Mouse (Mus musculus): ENCODE data around the gene Nxpe3. TPM values are rescaled to one million over a fixed set of nuclear protein-coding genes. Genes with fewer than 3 reads are reported as not detected.

The Nxpe3 gene
- polyA plus RNA-seq, 1 experiment = 13.1 TPM

- WGBS = 67% methylated on average over 6 of the region's 6 CpGs
Measured at GRCm38 (mm10) chr16:55858465-55858864, 36.6 kb downstream of the Nxpe3 start.

GRCm38 (mm10) chr16:55852943-55853727 lies 42.0 kb downstream of the Nxpe3 start:
- Histone ChIP-seq H3K4me1 (ENCODE audit: control insufficient read depth, insufficient read depth, low read length) (no peaks in the 10 kb centered on the region), H3K27me3 (ENCODE audit: control insufficient read depth, insufficient read depth, low read length) (no peaks in the 10 kb centered on the region), H3K4me3 (replicated peaks; ENCODE audit: insufficient read depth, low read depth, low read length) (no peak overlapping the region), H3K27ac (ENCODE audit: insufficient read depth, low read length) (no peak overlapping the region)
- TF ChIP-seq CTCF (IDR thresholded peaks at IDR 0.05; ENCODE audit: borderline replicate concordance, insufficient read depth, low read depth, low read length) (peak; percentile 79), POLR2A (IDR thresholded peaks at IDR 0.05; ENCODE audit: borderline replicate concordance, insufficient read depth, low read length) (no peak)
- DNase-seq = peak; percentile 64 to 69
- WGBS = 52% methylated on average over 19 of the region's 19 CpGs

More at GRCm38 (mm10) chr16:55858465-55858864, 36.6 kb downstream of the Nxpe3 start:
- no peak overlapping the region for H3K4me3 ChIP-seq (replicated peaks; ENCODE audit: insufficient read depth, low read depth, low read length)
- H3K27me3 ChIP-seq (ENCODE audit: control insufficient read depth, insufficient read depth, low read length) = no peaks in the 10 kb centered on the region
- TF ChIP-seq POLR2A (IDR thresholded peaks at IDR 0.05; ENCODE audit: borderline replicate concordance, insufficient read depth, low read length) (no peak), CTCF (IDR thresholded peaks at IDR 0.05; ENCODE audit: borderline replicate concordance, insufficient read depth, low read depth, low read length) (peak; percentile 66)
- H3K27ac ChIP-seq (ENCODE audit: insufficient read depth, low read length) = no peak overlapping the region
- peak; percentile 37 to 54 for DNase-seq
- no peaks in the 10 kb centered on the region for H3K4me1 ChIP-seq (ENCODE audit: control insufficient read depth, insufficient read depth, low read length)

DNA sequence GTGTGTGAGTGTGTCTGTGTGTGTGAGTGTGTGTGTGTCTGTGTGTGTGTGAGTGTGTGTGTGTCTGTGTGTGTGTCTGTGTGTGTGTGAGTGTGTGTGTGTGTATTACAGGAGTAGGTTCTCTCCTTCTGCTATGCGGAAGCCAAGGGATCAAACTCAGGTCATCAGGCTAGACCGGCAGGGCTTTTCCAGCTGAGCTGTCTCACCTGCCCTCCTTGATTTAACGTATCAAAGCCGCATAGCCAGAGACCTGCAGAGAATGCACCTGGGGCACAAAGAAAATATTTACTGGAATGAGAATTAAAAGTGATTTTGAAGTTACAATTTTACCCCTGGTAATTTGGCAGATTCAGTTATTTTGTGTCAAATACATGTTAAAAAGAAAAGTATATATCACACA lies 42.6 kb downstream of the Nxpe3 start:
- TF ChIP-seq POLR2A (IDR thresholded peaks at IDR 0.05; ENCODE audit: borderline replicate concordance, insufficient read depth, low read length) = no peak
- WGBS = 29% methylated on average over 4 of the region's 4 CpGs
- DNase-seq = no peak
- Histone ChIP-seq H3K27ac (ENCODE audit: insufficient read depth, low read length) (no peak overlapping the region), H3K4me3 (replicated peaks; ENCODE audit: insufficient read depth, low read depth, low read length) (no peak overlapping the region), H3K27me3 (ENCODE audit: control insufficient read depth, insufficient read depth, low read length) (no peaks in the 10 kb centered on the region), H3K4me1 (ENCODE audit: control insufficient read depth, insufficient read depth, low read length) (no peaks in the 10 kb centered on the region)

- no peaks in the 10 kb centered on the region for H3K4me1 ChIP-seq (ENCODE audit: control insufficient read depth, insufficient read depth, low read length)
- no peak for TF ChIP-seq POLR2A (IDR thresholded peaks at IDR 0.05; ENCODE audit: borderline replicate concordance, insufficient read depth, low read length)
- no peak for TF ChIP-seq CTCF (IDR thresholded peaks at IDR 0.05; ENCODE audit: borderline replicate concordance, insufficient read depth, low read depth, low read length)
- 93% methylated on average over 3 of the region's 3 CpGs for WGBS
- H3K27ac ChIP-seq (ENCODE audit: insufficient read depth, low read length) = no peak overlapping the region
- no peak for DNase-seq
- H3K27me3 ChIP-seq (ENCODE audit: control insufficient read depth, insufficient read depth, low read length) = no peaks in the 10 kb centered on the region
- H3K4me3 ChIP-seq (replicated peaks; ENCODE audit: insufficient read depth, low read depth, low read length) = no peak overlapping the region
Measured at GRCm38 (mm10) chr16:55850485-55850884, 44.6 kb downstream of the Nxpe3 start.

GRCm38 (mm10) chr16:55847679-55848078 lies 47.4 kb downstream of the Nxpe3 start:
- H3K27ac ChIP-seq (ENCODE audit: insufficient read depth, low read length) = no peak overlapping the region
- no peaks in the 10 kb centered on the region for H3K4me1 ChIP-seq (ENCODE audit: control insufficient read depth, insufficient read depth, low read length)

GRCm38 (mm10) chr16:55844847-55845246 lies 50.2 kb downstream of the Nxpe3 start:
- Histone ChIP-seq H3K4me3 (replicated peaks; ENCODE audit: insufficient read depth, low read depth, low read length) (no peak overlapping the region), H3K27ac (ENCODE audit: insufficient read depth, low read length) (no peak overlapping the region), H3K4me1 (ENCODE audit: control insufficient read depth, insufficient read depth, low read length) (no peaks in the 10 kb centered on the region), H3K27me3 (ENCODE audit: control insufficient read depth, insufficient read depth, low read length) (no peaks in the 10 kb centered on the region)
- DNase-seq = no peak
- TF ChIP-seq CTCF (IDR thresholded peaks at IDR 0.05; ENCODE audit: borderline replicate concordance, insufficient read depth, low read depth, low read length) (no peak), POLR2A (IDR thresholded peaks at IDR 0.05; ENCODE audit: borderline replicate concordance, insufficient read depth, low read length) (no peak)
- WGBS = 98% methylated on average over 3 of the region's 3 CpGs

More at GRCm38 (mm10) chr16:55847679-55848078, 47.4 kb downstream of the Nxpe3 start:
- no peaks in the 10 kb centered on the region for H3K27me3 ChIP-seq (ENCODE audit: control insufficient read depth, insufficient read depth, low read length)
- H3K4me3 ChIP-seq (replicated peaks; ENCODE audit: insufficient read depth, low read depth, low read length) = no peak overlapping the region
- no peak for TF ChIP-seq CTCF (IDR thresholded peaks at IDR 0.05; ENCODE audit: borderline replicate concordance, insufficient read depth, low read depth, low read length)
- no peak for TF ChIP-seq POLR2A (IDR thresholded peaks at IDR 0.05; ENCODE audit: borderline replicate concordance, insufficient read depth, low read length)
- 51% methylated on average over 8 of the region's 8 CpGs for WGBS
- DNase-seq = no peak

GRCm38 (mm10) chr16:55843919-55844318 lies 51.2 kb downstream of the Nxpe3 start:
- no peak for DNase-seq
- no peaks in the 10 kb centered on the region for H3K27me3 ChIP-seq (ENCODE audit: control insufficient read depth, insufficient read depth, low read length)
- no peak for TF ChIP-seq POLR2A (IDR thresholded peaks at IDR 0.05; ENCODE audit: borderline replicate concordance, insufficient read depth, low read length)
- WGBS = 95% methylated on average over 12 of the region's 12 CpGs
- no peaks in the 10 kb centered on the region for H3K4me1 ChIP-seq (ENCODE audit: control insufficient read depth, insufficient read depth, low read length)
- H3K27ac ChIP-seq (ENCODE audit: insufficient read depth, low read length) = no peak overlapping the region
- no peak overlapping the region for H3K4me3 ChIP-seq (replicated peaks; ENCODE audit: insufficient read depth, low read depth, low read length)

GRCm38 (mm10) chr16:55843134-55843533 lies 52.0 kb downstream of the Nxpe3 start:
- H3K27me3 ChIP-seq (ENCODE audit: control insufficient read depth, insufficient read depth, low read length) = no peaks in the 10 kb centered on the region
- no peak overlapping the region for H3K4me3 ChIP-seq (replicated peaks; ENCODE audit: insufficient read depth, low read depth, low read length)
- DNase-seq = no peak
- 93% methylated on average over 5 of the region's 5 CpGs for WGBS
- TF ChIP-seq CTCF (IDR thresholded peaks at IDR 0.05; ENCODE audit: borderline replicate concordance, insufficient read depth, low read depth, low read length) (no peak), POLR2A (IDR thresholded peaks at IDR 0.05; ENCODE audit: borderline replicate concordance, insufficient read depth, low read length) (no peak)
- H3K27ac ChIP-seq (ENCODE audit: insufficient read depth, low read length) = no peak overlapping the region
- H3K4me1 ChIP-seq (ENCODE audit: control insufficient read depth, insufficient read depth, low read length) = no peaks in the 10 kb centered on the region

Measured in cerebellum, adult 2 months (tissue).